Mouse (Mus musculus): ENCODE data around the gene Pigo. TPM values are rescaled to one million over a fixed set of nuclear protein-coding genes. Genes with fewer than 3 reads are reported as not detected.

Gene Pigo
- polyA plus RNA-seq, 1 experiment from 2014 or later, result 21.4 TPM

- Histone ChIP-seq H3K27me3 (no peaks in the 10 kb centered on the region), H3K4me2 (no peak overlapping the region), H3K9me3 (replicated peaks) (no peaks in the 10 kb centered on the region), H3K4me1 (peaks cover 38% of the 10 kb centered on the region), H3K27ac (no peak overlapping the region), H3K4me3 (no peak overlapping the region), H3K36me3 (ENCODE audit: poor library complexity, severe bottlenecking) (peaks cover 58% of the 10 kb centered on the region), H3K9ac (no peak overlapping the region)
- WGBS, result 88% methylated on average over 14 of the region's 14 CpGs
- ATAC-seq, result no peak
These were observed 7.9 kb upstream of the Pigo start for GRCm38 (mm10) chr4:43033481-43033880.

- H3K4me2 ChIP-seq, result no peak overlapping the region
- no peak overlapping the region for H3K4me3 ChIP-seq
- ATAC-seq, result no peak
- H3K4me1 ChIP-seq, result peaks cover 28% of the 10 kb centered on the region
- 92% methylated on average over 1 of the region's 1 CpGs for WGBS
- no peaks in the 10 kb centered on the region for H3K9me3 ChIP-seq (replicated peaks)
- peak overlapping the region; percentile 92 for H3K27ac ChIP-seq
- no peak overlapping the region; the same call in 1 of the 2 replicates for H3K9ac ChIP-seq
- H3K27me3 ChIP-seq, result no peaks in the 10 kb centered on the region
- H3K36me3 ChIP-seq (ENCODE audit: poor library complexity, severe bottlenecking), result peaks cover 68% of the 10 kb centered on the region
These were observed 6.9 kb upstream of the Pigo start for GRCm38 (mm10) chr4:43032501-43032900.

GRCm38 (mm10) chr4:43031237-43031995, 5.8 kb upstream of the Pigo start, which contains the start of gene Stoml2:
Gene Stoml2, minus strand, starts transcription at chr4:43031710.
- Histone ChIP-seq H3K4me1 (peaks cover 24% of the 10 kb centered on the region), H3K4me3 (peak within 1 kb of the TSS; percentile 73), H3K27ac (peak within 1 kb of the TSS; percentile 92), H3K36me3 (ENCODE audit: poor library complexity, severe bottlenecking) (peaks cover 69% of the 10 kb centered on the region), H3K4me2 (peak within 1 kb of the TSS; percentile 89), H3K9me3 (replicated peaks) (no peaks in the 10 kb centered on the region), H3K27me3 (no peaks in the 10 kb centered on the region), H3K9ac (peak within 1 kb of the TSS; percentile 91)
- ATAC-seq, result peak; percentile 97
- WGBS, result 0% methylated on average over 38 of the region's 38 CpGs

DNA sequence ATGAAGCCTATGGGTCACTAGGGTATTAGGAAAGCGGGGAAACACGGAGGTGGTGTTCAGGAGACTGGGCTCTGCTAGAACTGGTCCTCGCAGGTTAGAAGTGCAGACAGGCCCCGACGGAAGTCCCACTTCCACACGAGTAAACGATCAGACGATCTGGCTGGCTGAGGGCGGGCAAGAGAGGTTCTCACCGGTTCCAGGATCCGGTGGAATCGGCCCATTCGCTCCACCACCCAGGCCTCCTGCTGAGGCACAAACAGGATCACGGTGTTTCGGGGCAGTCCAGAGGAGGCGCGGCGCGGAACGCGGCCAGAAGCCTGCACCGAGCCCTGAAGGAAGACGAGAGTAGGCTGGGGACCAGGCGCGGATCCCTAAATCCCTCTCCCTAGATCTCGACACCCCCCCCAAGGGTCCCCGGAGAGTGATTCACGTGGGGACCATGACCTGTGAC, 5.2 kb upstream of the Pigo start:
- WGBS, result 2% methylated on average over 28 of the region's 28 CpGs
- peak; percentile 57; the same call in 1 of the 2 replicates for ATAC-seq
- peaks cover 63% of the 10 kb centered on the region for H3K36me3 ChIP-seq (ENCODE audit: poor library complexity, severe bottlenecking)

GRCm38 (mm10) chr4:43030352-43030751, 4.7 kb upstream of the Pigo start:
- Histone ChIP-seq H3K27me3 (no peaks in the 10 kb centered on the region), H3K9me3 (replicated peaks) (no peaks in the 10 kb centered on the region), H3K9ac (peak overlapping the region; percentile 91), H3K4me3 (peak overlapping the region; percentile 73), H3K4me1 (peaks cover 24% of the 10 kb centered on the region), H3K4me2 (peak overlapping the region; percentile 89), H3K27ac (peak overlapping the region; percentile 92; the same call in 1 of the 2 replicates), H3K36me3 (ENCODE audit: poor library complexity, severe bottlenecking) (peaks cover 59% of the 10 kb centered on the region)
- WGBS, result 84% methylated on average over 9 of the region's 9 CpGs
- no peak for ATAC-seq

More for the DNA sequence above, 5.2 kb upstream of the Pigo start:
- H3K4me3 ChIP-seq, result peak overlapping the region; percentile 73
- H3K4me2 ChIP-seq, result peak overlapping the region; percentile 89
- no peaks in the 10 kb centered on the region for H3K9me3 ChIP-seq (replicated peaks)
- no peaks in the 10 kb centered on the region for H3K27me3 ChIP-seq
- peak overlapping the region; percentile 91 for H3K9ac ChIP-seq
- peak overlapping the region; percentile 92 for H3K27ac ChIP-seq
- peaks cover 24% of the 10 kb centered on the region for H3K4me1 ChIP-seq

DNA sequence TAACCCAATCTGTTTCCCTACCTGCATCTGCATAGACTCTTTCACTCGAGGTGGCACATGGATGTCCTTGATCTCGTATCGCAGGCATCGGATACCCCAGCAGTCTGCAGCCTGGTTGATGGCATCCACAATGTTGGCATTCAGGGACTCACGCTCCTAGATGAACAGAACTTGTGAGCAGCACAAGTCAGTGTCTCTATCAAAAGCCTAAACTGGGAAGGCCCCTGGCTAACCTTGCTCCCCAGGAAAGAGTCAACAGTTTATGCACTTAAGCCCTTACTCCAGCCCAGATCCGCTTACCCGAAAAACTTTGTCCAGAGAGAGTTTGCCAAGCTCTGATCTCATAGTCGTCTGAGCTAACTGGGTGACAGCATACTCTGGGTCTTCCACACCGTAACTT, 4.1 kb upstream of the Pigo start:
- H3K36me3 ChIP-seq (ENCODE audit: poor library complexity, severe bottlenecking), result peaks cover 53% of the 10 kb centered on the region
- no peaks in the 10 kb centered on the region for H3K9me3 ChIP-seq (replicated peaks)
- H3K4me1 ChIP-seq, result peaks cover 30% of the 10 kb centered on the region
- 96% methylated on average over 9 of the region's 9 CpGs for WGBS
- no peaks in the 10 kb centered on the region for H3K27me3 ChIP-seq
- no peak for ATAC-seq
- H3K9ac ChIP-seq, result peak overlapping the region; percentile 91; the same call in 1 of the 2 replicates
- H3K4me3 ChIP-seq, result peak overlapping the region; percentile 73; the same call in 1 of the 2 replicates
- no peak overlapping the region for H3K27ac ChIP-seq
- peak overlapping the region; percentile 89; the same call in 1 of the 2 replicates for H3K4me2 ChIP-seq

- Histone ChIP-seq H3K36me3 (ENCODE audit: poor library complexity, severe bottlenecking) (peaks cover 46% of the 10 kb centered on the region), H3K4me1 (peaks cover 37% of the 10 kb centered on the region), H3K27ac (no peak overlapping the region), H3K9ac (no peak overlapping the region), H3K4me2 (no peak overlapping the region), H3K9me3 (replicated peaks) (no peaks in the 10 kb centered on the region), H3K4me3 (no peak overlapping the region), H3K27me3 (no peaks in the 10 kb centered on the region)
- ATAC-seq, result no peak
- WGBS, result 94% methylated on average over 7 of the region's 7 CpGs
These were observed 3.5 kb upstream of the Pigo start for GRCm38 (mm10) chr4:43029121-43029520.

DNA sequence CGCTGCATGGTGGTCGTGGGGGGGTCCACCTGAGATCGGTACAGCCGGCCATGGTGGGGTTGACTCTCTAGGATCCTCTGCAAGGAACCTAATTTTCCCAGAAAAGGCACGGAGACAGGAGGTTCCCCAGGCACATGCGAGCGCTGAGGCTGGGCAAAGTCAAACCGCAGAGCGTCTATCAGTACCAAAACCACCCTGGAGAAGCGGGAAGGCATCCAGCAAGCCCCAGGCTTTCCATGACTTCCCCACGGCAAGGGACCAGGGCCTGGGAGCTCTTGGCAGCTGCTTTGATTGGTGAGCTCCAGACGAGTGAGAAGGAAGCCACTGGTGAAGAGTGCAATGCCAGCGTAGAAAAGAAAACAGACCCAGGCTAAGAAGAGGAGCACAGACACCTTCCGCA, 946 bp downstream of the Pigo start:
- Histone ChIP-seq H3K9ac (peak overlapping the region; percentile 70), H3K4me3 (peak overlapping the region; percentile 65), H3K9me3 (replicated peaks) (no peaks in the 10 kb centered on the region), H3K36me3 (ENCODE audit: poor library complexity, severe bottlenecking) (peaks cover 72% of the 10 kb centered on the region), H3K27me3 (no peaks in the 10 kb centered on the region), H3K4me2 (peak overlapping the region; percentile 76), H3K4me1 (peaks cover 18% of the 10 kb centered on the region), H3K27ac (peak overlapping the region; percentile 93)
- WGBS, result 81% methylated on average over 14 of the region's 14 CpGs
- no peak for ATAC-seq

- H3K4me2 ChIP-seq, result no peak overlapping the region
- H3K4me3 ChIP-seq, result no peak overlapping the region
- peaks cover 71% of the 10 kb centered on the region for H3K36me3 ChIP-seq (ENCODE audit: poor library complexity, severe bottlenecking)
- H3K9ac ChIP-seq, result no peak overlapping the region
- H3K4me1 ChIP-seq, result peaks cover 17% of the 10 kb centered on the region
- H3K9me3 ChIP-seq (replicated peaks), result no peaks in the 10 kb centered on the region
- no peak overlapping the region for H3K27ac ChIP-seq
- no peak for ATAC-seq
- H3K27me3 ChIP-seq, result no peaks in the 10 kb centered on the region
- WGBS, result 68% methylated on average over 17 of the region's 17 CpGs
These were observed 4.3 kb downstream of the Pigo start for GRCm38 (mm10) chr4:43021341-43021740.

DNA sequence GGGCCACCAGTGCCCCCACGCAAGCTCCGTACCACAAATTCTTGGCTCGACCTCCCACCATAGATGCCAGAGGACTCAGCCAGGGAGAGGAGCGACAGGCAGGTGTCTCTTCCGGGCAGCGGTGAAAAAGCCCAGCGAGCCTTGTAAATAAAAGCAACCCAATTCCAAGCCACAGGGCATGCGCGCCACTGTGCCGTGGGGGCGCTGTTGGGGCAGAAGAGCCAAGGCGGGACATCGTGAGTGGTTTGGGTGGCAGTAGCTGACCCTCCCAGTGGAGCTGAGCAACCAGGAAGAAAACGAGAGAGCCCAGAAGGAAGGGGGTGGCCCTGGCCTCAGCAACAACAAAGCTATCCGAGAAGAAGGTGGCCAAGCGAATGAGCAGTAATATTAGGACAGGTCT, 4.7 kb downstream of the Pigo start:
- ATAC-seq, result no peak
- Histone ChIP-seq H3K27ac (no peak overlapping the region), H3K9me3 (replicated peaks) (no peaks in the 10 kb centered on the region), H3K4me2 (no peak overlapping the region), H3K27me3 (no peaks in the 10 kb centered on the region), H3K36me3 (ENCODE audit: poor library complexity, severe bottlenecking) (peaks cover 71% of the 10 kb centered on the region), H3K4me3 (no peak overlapping the region), H3K4me1 (peaks cover 17% of the 10 kb centered on the region), H3K9ac (no peak overlapping the region)
- WGBS, result 84% methylated on average over 16 of the region's 16 CpGs

GRCm38 (mm10) chr4:43019641-43020465, 5.8 kb downstream of the Pigo start:
- H3K27ac ChIP-seq, result no peak overlapping the region
- no peak overlapping the region for H3K4me3 ChIP-seq
- ATAC-seq, result no peak
- no peaks in the 10 kb centered on the region for H3K9me3 ChIP-seq (replicated peaks)
- no peaks in the 10 kb centered on the region for H3K27me3 ChIP-seq
- H3K9ac ChIP-seq, result no peak overlapping the region
- 94% methylated on average over 23 of the region's 23 CpGs for WGBS
- H3K4me1 ChIP-seq, result peaks cover 12% of the 10 kb centered on the region
- no peak overlapping the region for H3K4me2 ChIP-seq
- H3K36me3 ChIP-seq (ENCODE audit: poor library complexity, severe bottlenecking), result peaks cover 71% of the 10 kb centered on the region

- Histone ChIP-seq H3K4me3 (no peak overlapping the region), H3K4me2 (no peak overlapping the region), H3K9ac (no peak overlapping the region), H3K27ac (no peak overlapping the region), H3K27me3 (no peaks in the 10 kb centered on the region), H3K9me3 (replicated peaks) (no peaks in the 10 kb centered on the region), H3K4me1 (peaks cover 5% of the 10 kb centered on the region), H3K36me3 (ENCODE audit: poor library complexity, severe bottlenecking) (peaks cover 71% of the 10 kb centered on the region)
- no peak for ATAC-seq
- WGBS, result 93% methylated on average over 10 of the region's 10 CpGs
These were observed 6.4 kb downstream of the Pigo start for GRCm38 (mm10) chr4:43019176-43019575.
